ENCODE assay signal across 17 mouse cellular contexts in the genomic region with DNA sequence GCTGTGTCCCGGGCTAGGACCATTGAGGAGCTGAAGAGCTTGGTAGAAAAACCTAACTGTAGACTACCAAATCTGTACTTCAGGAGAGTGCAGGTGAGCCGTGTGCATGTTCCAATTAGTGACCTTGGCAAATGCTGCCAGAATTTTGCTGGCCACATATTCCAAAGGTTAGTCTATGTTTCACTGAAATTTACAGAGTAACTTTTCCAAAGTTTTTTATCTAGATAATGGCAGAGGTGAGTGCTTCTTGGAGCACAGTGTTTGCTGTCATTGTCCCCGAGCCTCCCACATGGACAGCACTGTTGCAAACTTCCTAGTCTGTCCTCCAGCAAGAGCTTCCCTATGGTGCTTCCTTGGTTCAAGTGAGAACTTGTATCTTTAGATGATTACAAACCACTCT.
DNase-seq lines count a peak whose midpoint lies in the region; ATAC-seq and TF ChIP-seq lines count a peak whose summit lies in the region.
"Had no signal": no experiment of that assay in that cellular context is flagged by ENCODE, and none has a peak within 500 bp of the region (broad histone marks: within the 10 kb centered on the region; RNA-seq: fewer than 3 reads in every experiment).

No protein-coding gene starts in this region.

- TF ChIP-seq CTCF in liver, adult 2 months (IDR thresholded peaks at IDR 0.05; ENCODE audit: low read depth, low read length): no peak

- H3K9me3 ChIP-seq in liver, embryonic 11.5 days (ENCODE audit: control insufficient read depth, low read length): no peaks in the 10 kb centered on the region

- no peaks in the 10 kb centered on the region for H3K27me3 ChIP-seq in liver, adult 2 months (ENCODE audit: control insufficient read depth, insufficient read depth, low read length)
- no peaks in the 10 kb centered on the region for H3K27me3 ChIP-seq in liver, embryonic 11.5 days (replicated peaks; ENCODE audit: control insufficient read depth, insufficient read depth, low read length)

- ATAC-seq in liver, embryonic 11.5 days (replicated peaks; ENCODE audit: low FRiP score): no peak
- ATAC-seq: activated CD4-positive, CD25-positive, alpha-beta regulatory T cell, adult 4 months; CD4-positive, CD25-positive, alpha-beta regulatory T cell, adult 4 months; Patski had no signal

- no peaks in the 10 kb centered on the region for H3K79me2 ChIP-seq in liver, adult 2 months (ENCODE audit: control insufficient read depth, insufficient read depth, low read length)

- TF ChIP-seq POLR2A in liver, adult 2 months (IDR thresholded peaks at IDR 0.05; ENCODE audit: extremely low read depth, insufficient read depth, low read length): no peak

- H3K4me2 ChIP-seq in liver, embryonic 11.5 days: no peak overlapping the region

- H3K4me1 ChIP-seq in liver, adult 2 months (ENCODE audit: control insufficient read depth, insufficient read depth, low read length): peaks cover 10% of the 10 kb centered on the region; the same call in 1 of the 2 replicates
- no peaks in the 10 kb centered on the region for H3K4me1 ChIP-seq in liver, embryonic 11.5 days (replicated peaks; ENCODE audit: control insufficient read depth, insufficient read depth, low read length)

- H3K27ac ChIP-seq in liver, adult 2 months (replicated peaks; ENCODE audit: insufficient read depth, low read depth, low read length): peak overlapping the region; percentile 43; the same call in 1 of the 2 replicates
- H3K27ac ChIP-seq in liver, embryonic 11.5 days (ENCODE audit: low read depth, low read length): no peak overlapping the region

- no peaks in the 10 kb centered on the region for H3K36me3 ChIP-seq in liver, adult 2 months (ENCODE audit: control insufficient read depth, insufficient read depth, low read length)
- no peaks in the 10 kb centered on the region for H3K36me3 ChIP-seq in liver, embryonic 11.5 days (ENCODE audit: control insufficient read depth, insufficient read depth, low read length)
- H3K36me3 ChIP-seq: G1E had no signal

- WGBS in liver, adult 2 months: 33% methylated on average over 3 of the region's 3 CpGs
- 65% methylated on average over 3 of the region's 3 CpGs for WGBS in liver, embryonic 11.5 days

- DNase-seq in liver, adult 2 months (ENCODE audit: extremely low read depth, low read depth, low spot score): peak; percentile 93
- no peak for DNase-seq in liver, embryonic 11.5 days (ENCODE audit: low spot score)
- DNase-seq: adrenal gland, adult 2 months; adrenal gland, adult 8-10 months; adrenal gland, postnatal 10 days; adrenal gland, postnatal 14 days; adrenal gland, postnatal 25 days; adrenal gland, postnatal 36 days; B cell, adult 2 months; cerebellum, adult 11 months; cerebellum, adult 11-12 months; cerebellum, adult 18-20 months; cerebellum, adult 2 months had no signal

- H3K9ac ChIP-seq in liver, adult 2 months (ENCODE audit: low read depth, low read length): no peak overlapping the region
- no peak overlapping the region for H3K9ac ChIP-seq in liver, embryonic 11.5 days (ENCODE audit: low read depth, low read length)

- no peak overlapping the region for H3K4me3 ChIP-seq in liver, adult 2 months (ENCODE audit: insufficient read depth, low read depth, low read length)
- H3K4me3 ChIP-seq in liver, embryonic 11.5 days (ENCODE audit: low read depth, low read length): no peak overlapping the region
